Mouse (Mus musculus) midbrain, embryonic 12.5 days (tissue): ENCODE measurements around the gene Fndc11. TPM values are rescaled to one million over a fixed set of nuclear protein-coding genes. Genes with fewer than 3 reads are reported as not detected.

Experiments used
- ATAC-seq: fragments of 200-750 bp; cut with Nextera tagmentation; 2 replicates; pipeline ENCODE4 v1.8.0; 2017; ENCODE audit warnings: low read depth, moderate TSS enrichment, moderate library complexity; ENCODE audit not compliant: low FRiP score
- H3K27ac ChIP-seq: fragments of 300-500 bp; sonication (generic); replicated peaks from 2 replicates; pipeline ENCODE4 v1.5.1; 2016; ENCODE audit warnings: mild to moderate bottlenecking
- H3K27me3 ChIP-seq: fragments of 300-500 bp; sonication (generic); 2 replicates; pipeline ENCODE4 v1.6.1; 2016; ENCODE audit warnings: mild to moderate bottlenecking
- H3K36me3 ChIP-seq: fragments of 300-500 bp; sonication (generic); 2 replicates; pipeline ENCODE4 v1.6.1; 2016
- H3K4me1 ChIP-seq: fragments of 300-500 bp; sonication (generic); 2 replicates; pipeline ENCODE4 v1.6.1; 2016
- H3K4me2 ChIP-seq: fragments of 300-500 bp; sonication (generic); replicated peaks from 2 replicates; pipeline ENCODE4 v1.6.1; 2016; ENCODE audit warnings: mild to moderate bottlenecking, moderate library complexity
- H3K4me3 ChIP-seq: fragments of 300-500 bp; sonication (generic); 2 replicates; pipeline ENCODE4 v1.5.1; 2016; ENCODE audit warnings: mild to moderate bottlenecking
- H3K9ac ChIP-seq: fragments of 300-500 bp; sonication (generic); replicated peaks from 2 replicates; pipeline ENCODE4 v1.6.1; 2016; ENCODE audit warnings: mild to moderate bottlenecking, moderate library complexity
- H3K9me3 ChIP-seq: fragments of 300-500 bp; sonication (generic); 2 replicates; pipeline ENCODE4 v1.6.1; 2016; ENCODE audit warnings: mild to moderate bottlenecking
- WGBS: fragments of 180-500 bp; shearing (Covaris S2); methylation state at CpG from one replicate; pipeline ENCODE4 v1.1.7; 2016; 5-methylcytosine and 5-hydroxymethylcytosine counted together
- polyA plus RNA-seq: library from polyadenylated mRNA; unstranded; fragments of >200 nt; fragmentation: Nextera tagmentation; extraction: Ambion mirVana; gene quantifications from 2 replicates; pipeline ENCODE4 v1.2.1, GENCODE M21; 2016

The Fndc11 gene
- polyA plus RNA-seq, 1 experiment from 2014 or later = 0.15 TPM

DNA sequence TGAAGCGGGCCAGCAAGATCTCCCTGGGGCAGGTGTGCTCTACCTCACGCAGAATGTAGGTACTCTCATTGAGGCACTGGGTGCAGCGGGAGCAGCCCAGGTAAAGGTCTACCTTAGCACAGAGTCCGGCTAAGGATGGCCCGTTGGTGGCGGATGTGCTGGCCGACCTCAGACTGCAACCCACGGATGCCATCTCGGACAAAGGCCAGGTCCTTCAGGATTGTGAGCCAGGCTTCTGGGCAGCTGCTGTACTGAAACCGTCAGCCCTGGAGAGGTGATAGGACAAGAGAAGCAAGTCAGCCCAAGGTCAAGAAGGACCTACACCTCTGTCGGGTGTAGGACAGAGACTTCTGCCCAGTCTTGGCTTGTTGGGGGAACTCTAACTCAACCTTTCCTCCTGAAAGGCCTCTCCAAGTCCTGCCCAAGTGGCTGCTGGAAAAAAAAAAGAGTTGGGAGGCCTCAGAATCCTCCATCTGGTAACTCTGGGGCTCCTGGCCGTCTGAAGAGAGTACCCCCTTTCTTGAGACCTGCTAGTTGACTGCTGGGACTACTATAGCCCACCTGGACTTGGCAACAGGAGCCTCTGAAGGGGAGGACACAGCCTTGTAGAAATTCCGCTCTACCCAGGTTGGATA, 21.1 kb downstream of the Fndc11 start:
- H3K4me3 ChIP-seq = no peak overlapping the region
- peaks cover 6% of the 10 kb centered on the region for H3K4me1 ChIP-seq
- ATAC-seq = no peak
- H3K36me3 ChIP-seq = no peaks in the 10 kb centered on the region
- no peaks in the 10 kb centered on the region for H3K9me3 ChIP-seq
- H3K4me2 ChIP-seq = no peak overlapping the region
- no peak overlapping the region for H3K9ac ChIP-seq
- no peak overlapping the region for H3K27ac ChIP-seq
- 0 out of 2 replicates have a peak, but pooled peaks cover 3% of the 10 kb centered on the region for H3K27me3 ChIP-seq
- 90% methylated on average over 13 of the region's 13 CpGs for WGBS

- 0 out of 2 replicates have a peak, but pooled peaks cover 3% of the 10 kb centered on the region for H3K27me3 ChIP-seq
- H3K4me3 ChIP-seq = peak within 1 kb of the TSS; percentile 29
- H3K36me3 ChIP-seq = no peaks in the 10 kb centered on the region
- H3K4me2 ChIP-seq = peak within 1 kb of the TSS; percentile 45
- H3K4me1 ChIP-seq = peaks cover 6% of the 10 kb centered on the region
- no peak within 1 kb of the TSS for H3K9ac ChIP-seq
- H3K27ac ChIP-seq = no peak within 1 kb of the TSS
- WGBS = 16% methylated on average over 16 of the region's 16 CpGs
- 0 out of 2 replicates have a peak, but pooled peaks have one; percentile 34 for ATAC-seq
- H3K9me3 ChIP-seq = no peaks in the 10 kb centered on the region
Observed at GRCm38 (mm10) chr2:181241602-181242313, 21.9 kb downstream of the Fndc11 start, which contains the start of gene Helz2. TSS of gene Helz2 (minus strand) at chr2:181242027.

DNA sequence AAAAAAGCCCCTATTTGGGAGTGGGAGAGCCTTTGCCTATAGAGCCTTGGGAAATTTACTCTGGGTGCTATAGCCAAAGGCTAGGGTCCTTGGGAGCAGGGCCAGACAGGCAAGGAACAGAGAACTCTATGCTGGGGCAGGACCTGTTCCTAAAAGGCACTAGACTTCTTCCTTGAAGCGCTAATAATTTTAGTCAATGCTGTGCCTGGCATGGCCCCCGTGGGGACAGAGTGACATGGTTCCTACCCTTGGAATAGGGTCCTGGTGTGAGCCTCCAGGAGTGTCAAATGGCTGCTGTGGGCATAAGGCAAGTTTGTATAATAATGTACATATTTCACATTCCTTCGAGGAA, 22.5 kb downstream of the Fndc11 start:
- H3K4me1 ChIP-seq = peaks cover 6% of the 10 kb centered on the region
- no peak overlapping the region for H3K9ac ChIP-seq
- 70% methylated on average over 3 of the region's 3 CpGs for WGBS
- no peaks in the 10 kb centered on the region for H3K36me3 ChIP-seq
- H3K4me3 ChIP-seq = no peak overlapping the region
- no peak overlapping the region for H3K27ac ChIP-seq
- H3K4me2 ChIP-seq = peak overlapping the region; percentile 45; the same call in 1 of the 2 replicates
- ATAC-seq = no peak
- H3K9me3 ChIP-seq = no peaks in the 10 kb centered on the region
- 0 out of 2 replicates have a peak, but pooled peaks cover 3% of the 10 kb centered on the region for H3K27me3 ChIP-seq

DNA sequence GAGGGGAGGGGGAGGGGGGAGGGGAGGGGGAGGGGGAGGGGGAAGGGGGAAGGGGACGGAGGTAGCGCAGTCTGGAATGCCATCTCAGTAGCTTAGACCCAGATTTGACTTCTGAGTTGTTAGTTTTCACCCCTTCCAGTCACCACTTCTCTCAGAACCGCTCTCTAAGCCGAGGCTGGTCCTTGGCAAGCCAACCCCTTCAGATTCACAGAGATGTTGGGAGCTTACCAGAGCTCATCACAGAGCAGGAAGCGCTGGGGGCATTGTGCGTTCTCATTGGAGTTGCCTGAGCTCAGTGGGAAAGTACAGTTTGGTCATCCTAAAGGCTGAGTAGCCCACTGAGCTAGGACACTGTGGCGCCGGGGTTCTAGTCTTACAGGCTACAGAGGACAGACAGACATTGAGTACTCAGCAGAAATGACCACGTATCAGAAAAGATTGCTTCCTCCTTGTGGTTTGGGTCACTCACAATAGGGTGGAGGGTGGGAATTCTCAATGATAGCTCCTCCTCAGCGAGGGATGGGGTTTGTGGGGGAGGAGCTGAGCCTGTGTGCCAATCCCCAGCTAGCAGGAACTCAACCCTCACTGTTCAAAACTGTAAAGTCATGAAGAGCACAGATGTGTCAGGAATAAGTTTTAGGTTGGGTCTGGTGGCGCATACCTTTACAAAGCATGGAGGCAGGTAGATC, 24.0 kb downstream of the Fndc11 start:
- WGBS = 37% methylated on average over 9 of the region's 11 CpGs
- H3K27ac ChIP-seq = no peak overlapping the region
- H3K4me2 ChIP-seq = no peak overlapping the region
- H3K4me3 ChIP-seq = no peak overlapping the region
- H3K9me3 ChIP-seq = no peaks in the 10 kb centered on the region
- no peaks in the 10 kb centered on the region for H3K36me3 ChIP-seq
- peaks cover 6% of the 10 kb centered on the region for H3K4me1 ChIP-seq
- H3K9ac ChIP-seq = no peak overlapping the region
- H3K27me3 ChIP-seq = 0 out of 2 replicates have a peak, but pooled peaks cover 3% of the 10 kb centered on the region
- no peak for ATAC-seq

GRCm38 (mm10) chr2:181245031-181245430, 25.2 kb downstream of the Fndc11 start:
- Histone ChIP-seq H3K9me3 (no peaks in the 10 kb centered on the region), H3K27me3 (0 out of 2 replicates have a peak, but pooled peaks cover 3% of the 10 kb centered on the region), H3K27ac (no peak overlapping the region), H3K4me2 (no peak overlapping the region), H3K4me1 (peaks cover 6% of the 10 kb centered on the region), H3K36me3 (no peaks in the 10 kb centered on the region), H3K4me3 (no peak overlapping the region), H3K9ac (no peak overlapping the region)
- no peak for ATAC-seq
- WGBS = 33% methylated on average over 2 of the region's 2 CpGs

- WGBS = 88% methylated on average over 10 of the region's 10 CpGs
- no peak overlapping the region for H3K4me2 ChIP-seq
- no peak overlapping the region for H3K27ac ChIP-seq
- no peak overlapping the region for H3K4me3 ChIP-seq
- H3K9me3 ChIP-seq = no peaks in the 10 kb centered on the region
- no peaks in the 10 kb centered on the region for H3K27me3 ChIP-seq
- H3K36me3 ChIP-seq = peaks cover 35% of the 10 kb centered on the region
- no peak for ATAC-seq
- no peak overlapping the region for H3K9ac ChIP-seq
- no peaks in the 10 kb centered on the region for H3K4me1 ChIP-seq
Observed at GRCm38 (mm10) chr2:181249217-181249616, 29.4 kb downstream of the Fndc11 start.

- H3K9ac ChIP-seq = no peak overlapping the region
- no peaks in the 10 kb centered on the region for H3K9me3 ChIP-seq
- peaks cover 58% of the 10 kb centered on the region for H3K36me3 ChIP-seq
- 97% methylated on average over 1 of the region's 1 CpGs for WGBS
- H3K4me2 ChIP-seq = no peak overlapping the region
- no peak for ATAC-seq
- H3K27ac ChIP-seq = no peak overlapping the region
- H3K4me1 ChIP-seq = no peaks in the 10 kb centered on the region
- no peaks in the 10 kb centered on the region for H3K27me3 ChIP-seq
- H3K4me3 ChIP-seq = no peak overlapping the region
Observed at GRCm38 (mm10) chr2:181251841-181252240, 32.0 kb downstream of the Fndc11 start.

DNA sequence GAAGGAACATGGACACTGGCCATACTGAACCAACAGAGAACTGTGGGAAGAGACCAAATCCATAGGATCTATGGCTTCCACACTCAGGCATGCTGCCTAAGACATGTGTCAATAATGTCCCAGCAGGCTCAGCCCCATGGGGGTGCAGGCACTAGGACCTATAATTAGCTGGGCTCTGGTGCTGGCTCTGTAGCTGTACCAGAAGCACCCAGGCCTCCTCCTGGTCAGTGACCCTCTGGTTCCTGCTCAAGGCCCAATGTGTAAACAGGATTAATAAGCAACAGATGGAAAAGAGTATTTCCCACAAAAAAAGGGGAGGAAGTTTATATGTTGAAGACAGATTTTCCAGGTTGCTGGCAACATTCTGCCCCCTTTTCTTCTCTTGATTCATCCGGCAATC, 33.4 kb downstream of the Fndc11 start:
- Histone ChIP-seq H3K27ac (no peak overlapping the region), H3K9me3 (no peaks in the 10 kb centered on the region), H3K27me3 (no peaks in the 10 kb centered on the region), H3K4me2 (no peak overlapping the region), H3K36me3 (peaks cover 69% of the 10 kb centered on the region), H3K9ac (no peak overlapping the region), H3K4me3 (no peak overlapping the region), H3K4me1 (no peaks in the 10 kb centered on the region)
- 87% methylated on average over 1 of the region's 1 CpGs for WGBS
- no peak for ATAC-seq

GRCm38 (mm10) chr2:181266839-181267238, 47.0 kb downstream of the Fndc11 start:
- Histone ChIP-seq H3K4me1 (no peaks in the 10 kb centered on the region), H3K27ac (no peak overlapping the region), H3K9me3 (no peaks in the 10 kb centered on the region), H3K27me3 (no peaks in the 10 kb centered on the region), H3K4me2 (no peak overlapping the region), H3K4me3 (no peak overlapping the region), H3K36me3 (peaks cover 67% of the 10 kb centered on the region), H3K9ac (no peak overlapping the region)
- WGBS = 87% methylated on average over 2 of the region's 2 CpGs
- ATAC-seq = no peak

GRCm38 (mm10) chr2:181272092-181272491, 52.3 kb downstream of the Fndc11 start:
- Histone ChIP-seq H3K27me3 (no peaks in the 10 kb centered on the region), H3K9ac (no peak overlapping the region), H3K9me3 (no peaks in the 10 kb centered on the region), H3K4me2 (no peak overlapping the region), H3K27ac (no peak overlapping the region), H3K36me3 (peaks cover 47% of the 10 kb centered on the region), H3K4me1 (no peaks in the 10 kb centered on the region), H3K4me3 (no peak overlapping the region)
- 95% methylated on average over 2 of the region's 2 CpGs for WGBS
- ATAC-seq = no peak
